Mouse (Mus musculus) brain, embryonic 14.5 days (tissue): ENCODE data around the gene Plcd3.

Experiments
- CTCF ChIP-seq: fragments of 200-500 bp; IDR thresholded peaks from 2 replicates; pipeline ENCODE4 v1.5.1; 2012; ENCODE audit warnings: inconsistent platforms, mild to moderate bottlenecking, moderate library complexity, borderline replicate concordance; ENCODE audit not compliant: insufficient read depth, insufficient read length; ENCODE audit errors: extremely low read depth
- POLR2A ChIP-seq: fragments of 200-500 bp; IDR thresholded peaks from 2 replicates; pipeline ENCODE4 v1.6.1; 2012; ENCODE audit warnings: mild to moderate bottlenecking, inconsistent platforms, borderline replicate concordance; ENCODE audit not compliant: poor library complexity, insufficient read depth, insufficient read length, severe bottlenecking; ENCODE audit errors: extremely low read depth

DNA sequence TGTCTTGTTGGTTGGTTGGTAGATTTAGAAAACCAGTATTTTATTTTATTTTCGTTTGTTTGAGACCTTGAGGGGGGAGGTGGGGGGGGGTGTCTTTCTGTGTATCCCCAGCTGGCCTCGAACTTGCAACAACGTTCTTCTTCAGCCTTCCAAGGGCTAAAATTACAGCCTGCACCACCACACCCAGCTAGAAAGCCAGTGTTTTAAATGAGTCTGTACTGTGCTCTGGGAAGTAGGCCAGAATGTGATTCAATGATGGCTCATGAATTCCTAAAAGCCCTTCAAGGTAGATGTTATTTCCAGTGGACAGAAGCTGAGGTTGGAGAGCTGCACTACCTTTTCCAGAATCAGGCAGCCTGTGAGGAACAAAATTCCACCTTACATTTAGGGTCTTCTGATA, 32.8 kb upstream of the Plcd3 start:
- TF ChIP-seq CTCF (no peak), POLR2A (no peak)
